Mouse (Mus musculus): ENCODE results near the gene Vps16. TPM values are rescaled to one million over a fixed set of nuclear protein-coding genes. Genes with fewer than 3 reads are reported as not detected.

The Vps16 gene
- 132 TPM for total RNA-seq (2023)

DNA sequence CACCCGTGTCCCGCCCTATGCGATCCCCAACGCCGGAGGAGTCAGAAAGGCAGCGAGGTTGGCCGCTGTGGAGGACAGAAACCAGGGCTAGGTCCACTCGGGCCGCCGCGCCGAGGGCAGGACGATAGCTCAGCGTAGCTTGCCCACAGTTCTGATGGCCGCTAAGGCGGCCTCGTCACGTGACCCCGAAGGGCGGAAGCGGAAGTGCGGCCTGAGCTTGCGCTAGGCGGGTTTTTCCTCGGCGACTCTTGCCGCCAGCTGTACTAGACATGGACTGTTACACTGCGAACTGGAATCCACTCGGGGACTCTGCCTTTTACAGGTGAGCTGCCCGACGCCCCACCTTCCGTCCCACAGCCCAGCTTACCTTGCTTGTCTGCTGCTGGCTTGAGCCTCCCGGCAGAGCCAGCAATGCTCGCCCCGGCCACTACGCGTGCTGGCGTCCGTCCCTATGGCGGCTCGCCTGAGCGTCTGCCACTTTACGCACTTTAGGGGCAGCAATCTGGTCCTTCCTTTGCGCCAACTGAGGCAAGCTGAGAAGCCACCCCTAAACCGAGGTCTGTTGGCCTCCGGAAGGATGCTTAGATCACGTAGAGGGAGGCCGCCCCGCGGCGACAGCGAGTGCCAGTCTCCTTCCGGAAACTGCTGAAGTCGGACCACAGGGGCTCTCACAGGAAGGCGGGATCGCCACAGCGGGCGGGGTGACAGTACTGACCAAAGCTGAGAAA, at the start of gene Vps16, which contains the start of gene Pced1a:
Vps16 (plus strand) TSS at position 214 of the 728 bp plus-strand sequence.
Pced1a (minus strand) TSS at position 576 of the 728 bp plus-strand sequence.

DNA sequence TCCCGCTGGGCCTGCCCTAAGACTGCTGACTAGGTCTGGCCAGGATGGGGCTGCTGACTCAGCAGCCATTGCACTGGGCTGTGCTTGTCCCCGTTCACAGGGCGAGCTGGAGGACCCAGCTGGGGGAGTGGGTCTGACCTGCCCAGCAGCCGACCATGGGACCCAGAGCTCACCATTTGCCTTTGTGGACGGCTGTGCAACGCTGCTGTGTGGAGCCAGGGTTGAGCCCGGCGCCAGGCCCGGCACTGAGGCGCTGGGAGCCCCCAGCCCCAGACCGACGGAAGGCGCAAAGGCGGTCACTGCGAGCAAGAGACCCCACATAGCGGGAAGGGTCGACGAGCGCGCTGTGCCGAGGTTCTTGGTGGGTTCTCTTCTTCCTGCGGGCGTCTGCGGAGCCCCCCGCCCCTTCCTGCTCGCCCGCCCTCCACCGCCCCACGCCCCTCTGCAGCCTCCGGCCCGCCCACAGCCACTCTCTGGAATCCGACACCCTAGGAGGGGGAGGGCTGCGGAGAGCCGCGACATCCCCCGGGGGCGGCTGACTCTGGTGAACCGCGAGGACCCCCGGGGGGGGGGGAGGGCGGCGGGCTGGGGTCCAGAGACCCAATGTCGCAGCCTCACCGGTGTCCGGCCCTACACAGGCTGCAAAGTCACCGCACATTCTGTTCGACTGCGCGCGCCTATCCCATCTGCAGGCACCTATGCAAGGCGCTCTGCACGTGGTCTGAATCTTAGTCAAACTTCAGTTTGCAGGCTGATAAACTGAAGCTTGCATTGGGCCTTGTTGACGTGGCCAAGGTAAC, 26.8 kb upstream of the Vps16 start, which contains the start of gene Cpxm1:
Cpxm1 (minus strand) TSS at position 389 of the 800 bp plus-strand sequence.

DNA sequence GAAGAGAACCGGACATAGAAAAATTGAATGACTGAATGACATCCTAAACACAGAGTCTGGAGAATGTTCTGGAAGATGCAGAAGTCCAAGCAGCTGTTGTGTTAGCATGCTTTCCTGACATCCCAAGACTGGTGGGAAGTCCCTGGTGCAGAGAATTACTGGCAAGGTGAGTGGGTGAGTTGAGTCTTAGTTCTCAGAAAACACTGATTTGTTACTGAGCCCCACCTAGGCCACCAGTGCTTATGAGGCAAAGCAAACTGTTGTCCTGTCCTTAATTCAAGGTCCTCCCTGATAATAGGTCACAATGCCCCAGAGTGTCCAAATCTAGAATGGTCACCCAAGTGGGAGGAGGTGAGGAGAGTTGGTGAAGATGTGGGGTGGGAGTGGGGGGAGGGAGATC, 19.2 kb upstream of the Vps16 start, which contains the start of the genes Gm28372 and 1700020A23Rik:
Gm28372 (plus strand) TSS at position 301 of the 400 bp plus-strand sequence.
1700020A23Rik (plus strand) TSS at position 321 of the 400 bp plus-strand sequence.

DNA sequence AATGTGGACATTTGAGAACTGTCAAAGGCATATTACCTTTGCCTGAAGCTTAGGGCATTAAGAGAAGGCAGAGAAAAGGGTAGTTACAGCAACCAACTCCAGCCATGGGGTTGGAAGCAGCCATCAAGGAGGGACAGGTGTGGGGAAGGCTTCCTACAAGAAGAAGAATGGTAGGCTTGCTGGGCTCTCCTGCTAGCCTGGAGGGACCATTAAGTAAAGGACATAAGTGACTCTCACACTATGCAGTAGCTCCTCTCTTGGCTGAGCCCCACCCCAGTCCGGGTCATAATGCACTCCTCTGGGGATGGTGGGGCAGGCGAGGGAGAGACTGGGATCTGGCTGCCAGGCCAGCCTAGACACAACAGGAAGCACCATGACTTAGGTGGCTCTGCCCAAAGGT, 18.0 kb upstream of the Vps16 start, which contains the start of gene Tmem239:
Tmem239 (plus strand) TSS at position 301 of the 400 bp plus-strand sequence.

DNA sequence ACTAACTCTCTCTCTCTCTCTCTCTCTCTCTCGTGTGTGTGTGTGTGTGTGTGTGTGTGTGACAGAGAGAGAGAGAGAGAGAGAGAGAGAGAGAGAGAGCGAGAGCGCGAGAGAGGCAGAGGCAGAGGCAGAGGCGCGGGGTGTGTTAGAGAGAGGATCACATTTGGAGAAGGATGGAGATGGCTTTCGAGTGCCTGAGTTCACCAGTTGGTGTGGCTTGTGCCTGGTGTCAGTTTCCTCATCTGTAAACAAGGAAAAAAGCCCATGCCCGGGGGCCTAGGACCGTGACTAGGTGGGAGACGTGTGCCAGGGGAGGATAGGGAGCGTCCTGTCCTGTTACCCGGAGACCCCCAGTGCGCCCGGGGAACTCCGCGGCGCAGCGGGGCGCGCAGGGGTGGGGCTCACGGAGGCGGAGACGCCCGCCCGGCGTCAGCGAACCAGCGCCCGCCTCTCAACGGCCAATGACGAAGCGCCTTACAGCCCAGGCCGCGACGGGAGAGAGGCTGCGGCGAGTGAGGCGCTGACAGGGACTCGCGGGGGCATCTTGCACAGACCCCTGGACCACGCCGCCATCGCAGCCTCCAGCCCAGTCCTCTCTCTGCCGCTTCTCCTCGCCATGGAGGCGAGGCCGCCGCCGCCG, 25.8 kb downstream of the Vps16 start, which contains the start of gene Ptpra:
Ptpra (plus strand) TSS at position 485 of the 640 bp plus-strand sequence.

Other genes with a start within 250 kb of the Vps16 start
- gene Snrpb, start 244.9 kb upstream of the Vps16 start, total RNA-seq (2023) = 191 TPM
- not detected for gene Tmc2, start 229.1 kb upstream of the Vps16 start, total RNA-seq (2023)
- gene Nop56, start 149.9 kb upstream of the Vps16 start, total RNA-seq (2023) = 424 TPM
- gene Idh3b, start 139.8 kb upstream of the Vps16 start, total RNA-seq (2023) = 127 TPM
- not detected for gene Ebf4, start 129.2 kb upstream of the Vps16 start, total RNA-seq (2023)
- gene Cpxm1, start 26.8 kb upstream of the Vps16 start, total RNA-seq (2023) = 0.65 TPM
- not detected for gene Gm28372, start 19.1 kb upstream of the Vps16 start, total RNA-seq (2023)
- not detected for gene 1700020A23Rik, start 19.1 kb upstream of the Vps16 start, total RNA-seq (2023)
- not detected for gene Tmem239, start 17.9 kb upstream of the Vps16 start, total RNA-seq (2023)
- 26.0 TPM for gene Pced1a, start 362 bp downstream of the Vps16 start, total RNA-seq (2023)
- gene Ptpra, start 25.9 kb downstream of the Vps16 start, total RNA-seq (2023) = 129 TPM
- 62.3 TPM for gene Mrps26, start 139.4 kb downstream of the Vps16 start, total RNA-seq (2023)
- gene Oxt, start 151.8 kb downstream of the Vps16 start, total RNA-seq (2023) = not detected
- not detected for gene Avp, start 158.2 kb downstream of the Vps16 start, total RNA-seq (2023)
- 7.8 TPM for gene Fastkd5, start 205.7 kb downstream of the Vps16 start, total RNA-seq (2023)
- 4.5 TPM for gene Ubox5, start 205.7 kb downstream of the Vps16 start, total RNA-seq (2023)
- gene Lzts3, start 218.5 kb downstream of the Vps16 start, total RNA-seq (2023) = 4.3 TPM
- 136 TPM for gene Ddrgk1, start 240.3 kb downstream of the Vps16 start, total RNA-seq (2023)
- 15.7 TPM for gene Itpa, start 243.3 kb downstream of the Vps16 start, total RNA-seq (2023)

All from CD4-positive naive resting alpha-beta T cell, adult 57 days (primary cell).